Comparison of ENCODE assay signal across 10 mouse cellular contexts in genomic region chr5:119679614-119680328, GRCm38 (mm10). TPM values are rescaled to one million over a fixed set of nuclear protein-coding genes. Genes with fewer than 3 reads are reported as not detected.
A peak's percentile ranks its signal among the peaks of the same experiment; 100 is the strongest.
DNase-seq lines count a peak whose midpoint lies in the region; ATAC-seq lines count a peak whose summit lies in the region.
"Had no signal": no experiment of that assay in that cellular context is flagged by ENCODE, and none has a peak within 500 bp of the region (broad histone marks: within the 10 kb centered on the region; RNA-seq: fewer than 3 reads in every experiment).

No protein-coding gene starts in this region.

- H3K4me1 ChIP-seq in hindbrain, embryonic 11.5 days (replicated peaks; ENCODE audit: control insufficient read depth, insufficient read depth, low read length) = 0 out of 2 replicates have a peak, but pooled peaks cover 2% of the 10 kb centered on the region
- H3K4me1 ChIP-seq in hindbrain, embryonic 14.5 days (replicated peaks; ENCODE audit: control insufficient read depth, insufficient read depth, low read length) = no peaks in the 10 kb centered on the region
- peaks cover 71% of the 10 kb centered on the region for H3K4me1 ChIP-seq in limb, embryonic 10.5 days

- no peak for ATAC-seq in hindbrain, embryonic 11.5 days (ENCODE audit: low FRiP score)
- ATAC-seq in hindbrain, embryonic 14.5 days (ENCODE audit: low FRiP score) = no peak
- ATAC-seq: inflammation-experienced regulatory T-cells, adult 6 months had no signal

- peaks cover 92% of the 10 kb centered on the region for H3K27me3 ChIP-seq in hindbrain, embryonic 11.5 days (ENCODE audit: control insufficient read depth, insufficient read depth, low read length)
- H3K27me3 ChIP-seq in hindbrain, embryonic 14.5 days (ENCODE audit: control insufficient read depth, insufficient read depth, low read length) = peaks cover 100% of the 10 kb centered on the region
- peaks cover 94% of the 10 kb centered on the region for H3K27me3 ChIP-seq in limb, embryonic 10.5 days (ENCODE audit: low read depth, poor library complexity, severe bottlenecking)

- no peaks in the 10 kb centered on the region for H3K9me3 ChIP-seq in hindbrain, embryonic 11.5 days (ENCODE audit: control insufficient read depth, low read length)
- no peaks in the 10 kb centered on the region for H3K9me3 ChIP-seq in hindbrain, embryonic 14.5 days (ENCODE audit: control insufficient read depth, low read length)
- no peaks in the 10 kb centered on the region for H3K9me3 ChIP-seq in limb, embryonic 10.5 days (replicated peaks)

- no peak overlapping the region for H3K27ac ChIP-seq in hindbrain, embryonic 11.5 days (ENCODE audit: low read depth, low read length)
- no peak overlapping the region for H3K27ac ChIP-seq in hindbrain, embryonic 14.5 days
- peak overlapping the region; percentile 81 for H3K27ac ChIP-seq in limb, embryonic 10.5 days

- no peak overlapping the region for H3K4me2 ChIP-seq in hindbrain, embryonic 11.5 days (replicated peaks; ENCODE audit: low read depth, low read length)
- no peak overlapping the region for H3K4me2 ChIP-seq in hindbrain, embryonic 14.5 days (replicated peaks)

- H3K36me3 ChIP-seq in hindbrain, embryonic 11.5 days (ENCODE audit: control insufficient read depth, insufficient read depth, low read length) = no peaks in the 10 kb centered on the region
- H3K36me3 ChIP-seq in hindbrain, embryonic 14.5 days (replicated peaks; ENCODE audit: control insufficient read depth, insufficient read depth) = no peaks in the 10 kb centered on the region
- peaks cover 82% of the 10 kb centered on the region for H3K36me3 ChIP-seq in limb, embryonic 10.5 days

- peak; percentile 50 for DNase-seq in hindbrain, embryonic 11.5 days (ENCODE audit: low spot score)
- DNase-seq in hindbrain, embryonic 14.5 days (ENCODE audit: low spot score) = no peak
- peak; percentile 43 for DNase-seq in retina, embryonic 14.5 days (ENCODE audit: low spot score)
- no peak for DNase-seq in retina, postnatal 1 day
- DNase-seq in limb, embryonic 10.5 days (ENCODE audit: low spot score) = no peak
- DNase-seq in adrenal gland, adult 2 months = no peak
- DNase-seq in ovary, adult 18-20 months (ENCODE audit: low spot score) = no peak
- DNase-seq: cerebellum, postnatal 14 days; spleen, adult 18-20 months had no signal

- no peak overlapping the region for H3K4me3 ChIP-seq in hindbrain, embryonic 11.5 days (ENCODE audit: low read depth, low read length)
- no peak overlapping the region for H3K4me3 ChIP-seq in hindbrain, embryonic 14.5 days (replicated peaks; ENCODE audit: low read length)
- peak overlapping the region; percentile 51 for H3K4me3 ChIP-seq in limb, embryonic 10.5 days

- WGBS in hindbrain, embryonic 11.5 days = 6% methylated on average over 10 of the region's 10 CpGs
- 8% methylated on average over 10 of the region's 10 CpGs for WGBS in hindbrain, embryonic 14.5 days
- WGBS in limb, embryonic 10.5 days = 40% methylated on average over 10 of the region's 10 CpGs

- H3K9ac ChIP-seq in hindbrain, embryonic 11.5 days (ENCODE audit: low read depth, low read length) = no peak overlapping the region
- no peak overlapping the region for H3K9ac ChIP-seq in hindbrain, embryonic 14.5 days

RNA-seq across cellular contexts. Expression of gene Tbx3, which starts 9.3 kb away (rescaled TPM):
- 5.1 and 9.0 TPM in 2 replicates for polyA plus RNA-seq in hindbrain, embryonic 11.5 days (2014; fragmentation: Nextera tagmentation; extraction: Ambion mirVana)
- polyA plus RNA-seq in hindbrain, embryonic 14.5 days (2014; fragmentation: Nextera tagmentation; extraction: Ambion mirVana) = 4.3 and 6.6 TPM in 2 replicates
- 50.1 and 55.3 TPM in 2 replicates for polyA plus RNA-seq in limb, embryonic 10.5 days (2016; fragmentation: Nextera tagmentation; extraction: Ambion mirVana)
- total RNA-seq in adrenal gland, adult 2 months (2021) = 100 to 1,000 TPM; 285 to 315 TPM
- polyA plus RNA-seq in adrenal gland, adult 2 months (2012; rRNA removed) = 854 and 965 TPM in 2 replicates

Comparison
In these comparisons a context has a peak if more than half of its experiments do, and no peak if none do; other contexts are left out.
1. DNase-seq: peak in hindbrain, embryonic 11.5 days (single experiment) and retina, embryonic 14.5 days (single experiment); none in hindbrain, embryonic 14.5 days (single experiment), retina, postnatal 1 day (single experiment), limb, embryonic 10.5 days (single experiment), adrenal gland, adult 2 months (single experiment) and ovary, adult 18-20 months (single experiment).
2. RNA of gene Tbx3, which starts 9.3 kb away (polyA plus RNA-seq): 854 to 965 TPM in adrenal gland, adult 2 months; 50.1 to 55.3 TPM in limb, embryonic 10.5 days, 4.3 to 6.6 TPM in hindbrain, embryonic 14.5 days and 5.1 to 9.0 TPM in hindbrain, embryonic 11.5 days; every median in the first group is over 10 times any median in the second.